Mouse (Mus musculus): Measurements from ENCODE around the gene Zfp281. TPM values are rescaled to one million over a fixed set of nuclear protein-coding genes. Genes with fewer than 3 reads are reported as not detected.

Gene Zfp281
- polyA plus RNA-seq, 1 experiment from 2014 or later: 42.3 TPM

- DNase-seq (ENCODE audit: low spot score) (peak; percentile 40), ATAC-seq (replicated peaks; ENCODE audit: insufficient number of reproducible peaks, low FRiP score, low TSS enrichment, low read depth) (no peak)
- Histone ChIP-seq H3K4me2 (ENCODE audit: low read depth, low read length) (no peak overlapping the region), H3K9ac (replicated peaks; ENCODE audit: low read length) (no peak overlapping the region), H3K4me3 (ENCODE audit: low read depth, low read length) (no peak overlapping the region), H3K27ac (replicated peaks; ENCODE audit: low read depth, low read length) (no peak overlapping the region), H3K36me3 (replicated peaks; ENCODE audit: control insufficient read depth, insufficient read depth, low read depth, low read length) (no peaks in the 10 kb centered on the region), H3K4me1 (ENCODE audit: control insufficient read depth, insufficient read depth, low read length) (peaks cover 5% of the 10 kb centered on the region), H3K27me3 (ENCODE audit: control insufficient read depth, insufficient read depth, low read length) (no peaks in the 10 kb centered on the region), H3K9me3 (replicated peaks; ENCODE audit: control insufficient read depth, low read length) (no peaks in the 10 kb centered on the region)
- 20% methylated on average over 10 of the region's 10 CpGs for WGBS
Measured at GRCm38 (mm10) chr1:136661939-136662563, 37.4 kb downstream of the Zfp281 start.

GRCm38 (mm10) chr1:136664921-136665582, 40.4 kb downstream of the Zfp281 start:
- Histone ChIP-seq H3K27ac (replicated peaks; ENCODE audit: low read depth, low read length) (no peak overlapping the region), H3K4me2 (ENCODE audit: low read depth, low read length) (no peak overlapping the region), H3K4me1 (ENCODE audit: control insufficient read depth, insufficient read depth, low read length) (peaks cover 5% of the 10 kb centered on the region), H3K36me3 (replicated peaks; ENCODE audit: control insufficient read depth, insufficient read depth, low read depth, low read length) (no peaks in the 10 kb centered on the region), H3K4me3 (ENCODE audit: low read depth, low read length) (no peak overlapping the region), H3K27me3 (ENCODE audit: control insufficient read depth, insufficient read depth, low read length) (no peaks in the 10 kb centered on the region), H3K9ac (replicated peaks; ENCODE audit: low read length) (no peak overlapping the region), H3K9me3 (replicated peaks; ENCODE audit: control insufficient read depth, low read length) (no peaks in the 10 kb centered on the region)
- WGBS: 43% methylated on average over 6 of the region's 6 CpGs
- no peak for DNase-seq (ENCODE audit: low spot score)
- ATAC-seq (replicated peaks; ENCODE audit: insufficient number of reproducible peaks, low FRiP score, low TSS enrichment, low read depth): no peak

- Histone ChIP-seq H3K9ac (replicated peaks; ENCODE audit: low read length) (no peak overlapping the region), H3K27ac (replicated peaks; ENCODE audit: low read depth, low read length) (no peak overlapping the region), H3K4me1 (ENCODE audit: control insufficient read depth, insufficient read depth, low read length) (peaks cover 5% of the 10 kb centered on the region), H3K9me3 (replicated peaks; ENCODE audit: control insufficient read depth, low read length) (no peaks in the 10 kb centered on the region), H3K4me3 (ENCODE audit: low read depth, low read length) (no peak overlapping the region), H3K4me2 (ENCODE audit: low read depth, low read length) (no peak overlapping the region), H3K36me3 (replicated peaks; ENCODE audit: control insufficient read depth, insufficient read depth, low read depth, low read length) (no peaks in the 10 kb centered on the region), H3K27me3 (ENCODE audit: control insufficient read depth, insufficient read depth, low read length) (no peaks in the 10 kb centered on the region)
- ATAC-seq (replicated peaks; ENCODE audit: insufficient number of reproducible peaks, low FRiP score, low TSS enrichment, low read depth) (no peak), DNase-seq (ENCODE audit: low spot score) (no peak)
- 78% methylated on average over 2 of the region's 2 CpGs for WGBS
Measured at GRCm38 (mm10) chr1:136666513-136666912, 41.8 kb downstream of the Zfp281 start.

GRCm38 (mm10) chr1:136669926-136670325, 45.2 kb downstream of the Zfp281 start:
- DNase-seq (ENCODE audit: low spot score) (no peak), ATAC-seq (replicated peaks; ENCODE audit: insufficient number of reproducible peaks, low FRiP score, low TSS enrichment, low read depth) (no peak)
- Histone ChIP-seq H3K27me3 (ENCODE audit: control insufficient read depth, insufficient read depth, low read length) (no peaks in the 10 kb centered on the region), H3K36me3 (replicated peaks; ENCODE audit: control insufficient read depth, insufficient read depth, low read depth, low read length) (no peaks in the 10 kb centered on the region), H3K4me3 (ENCODE audit: low read depth, low read length) (no peak overlapping the region), H3K9me3 (replicated peaks; ENCODE audit: control insufficient read depth, low read length) (no peaks in the 10 kb centered on the region), H3K4me1 (ENCODE audit: control insufficient read depth, insufficient read depth, low read length) (no peaks in the 10 kb centered on the region; the same call in 1 of the 2 replicates), H3K9ac (replicated peaks; ENCODE audit: low read length) (no peak overlapping the region; the same call in 1 of the 2 replicates), H3K27ac (replicated peaks; ENCODE audit: low read depth, low read length) (no peak overlapping the region), H3K4me2 (ENCODE audit: low read depth, low read length) (no peak overlapping the region)
- WGBS: 58% methylated on average over 7 of the region's 7 CpGs

GRCm38 (mm10) chr1:136670421-136670820, 45.7 kb downstream of the Zfp281 start:
- peak overlapping the region; percentile 43 for H3K9ac ChIP-seq (replicated peaks; ENCODE audit: low read length)
- H3K36me3 ChIP-seq (replicated peaks; ENCODE audit: control insufficient read depth, insufficient read depth, low read depth, low read length): no peaks in the 10 kb centered on the region
- no peaks in the 10 kb centered on the region; the same call in 1 of the 2 replicates for H3K4me1 ChIP-seq (ENCODE audit: control insufficient read depth, insufficient read depth, low read length)
- DNase-seq (ENCODE audit: low spot score) (peak; percentile 55), ATAC-seq (replicated peaks; ENCODE audit: insufficient number of reproducible peaks, low FRiP score, low TSS enrichment, low read depth) (peak; percentile 50; the same call in 1 of the 2 replicates)
- H3K4me3 ChIP-seq (ENCODE audit: low read depth, low read length): no peak overlapping the region
- 14% methylated on average over 16 of the region's 16 CpGs for WGBS
- H3K27me3 ChIP-seq (ENCODE audit: control insufficient read depth, insufficient read depth, low read length): no peaks in the 10 kb centered on the region
- H3K27ac ChIP-seq (replicated peaks; ENCODE audit: low read depth, low read length): no peak overlapping the region
- peak overlapping the region; percentile 16 for H3K4me2 ChIP-seq (ENCODE audit: low read depth, low read length)
- no peaks in the 10 kb centered on the region for H3K9me3 ChIP-seq (replicated peaks; ENCODE audit: control insufficient read depth, low read length)

GRCm38 (mm10) chr1:136671767-136672434, 47.2 kb downstream of the Zfp281 start:
- H3K4me1 ChIP-seq (ENCODE audit: control insufficient read depth, insufficient read depth, low read length): no peaks in the 10 kb centered on the region; the same call in 1 of the 2 replicates
- WGBS: 86% methylated on average over 12 of the region's 12 CpGs

GRCm38 (mm10) chr1:136672564-136672963, 47.9 kb downstream of the Zfp281 start:
- no peaks in the 10 kb centered on the region for H3K9me3 ChIP-seq (replicated peaks; ENCODE audit: control insufficient read depth, low read length)

More at GRCm38 (mm10) chr1:136671767-136672434, 47.2 kb downstream of the Zfp281 start:
- no peak overlapping the region for H3K9ac ChIP-seq (replicated peaks; ENCODE audit: low read length)
- H3K4me3 ChIP-seq (ENCODE audit: low read depth, low read length): no peak overlapping the region
- ATAC-seq (replicated peaks; ENCODE audit: insufficient number of reproducible peaks, low FRiP score, low TSS enrichment, low read depth) (no peak), DNase-seq (ENCODE audit: low spot score) (no peak)
- H3K36me3 ChIP-seq (replicated peaks; ENCODE audit: control insufficient read depth, insufficient read depth, low read depth, low read length): no peaks in the 10 kb centered on the region
- no peak overlapping the region for H3K4me2 ChIP-seq (ENCODE audit: low read depth, low read length)
- no peaks in the 10 kb centered on the region for H3K9me3 ChIP-seq (replicated peaks; ENCODE audit: control insufficient read depth, low read length)
- no peaks in the 10 kb centered on the region for H3K27me3 ChIP-seq (ENCODE audit: control insufficient read depth, insufficient read depth, low read length)
- H3K27ac ChIP-seq (replicated peaks; ENCODE audit: low read depth, low read length): no peak overlapping the region

GRCm38 (mm10) chr1:136673293-136673692, 48.6 kb downstream of the Zfp281 start:
- 45% methylated on average over 4 of the region's 4 CpGs for WGBS

More at GRCm38 (mm10) chr1:136672564-136672963, 47.9 kb downstream of the Zfp281 start:
- WGBS: 83% methylated on average over 6 of the region's 6 CpGs
- Histone ChIP-seq H3K27ac (replicated peaks; ENCODE audit: low read depth, low read length) (no peak overlapping the region), H3K27me3 (ENCODE audit: control insufficient read depth, insufficient read depth, low read length) (no peaks in the 10 kb centered on the region), H3K36me3 (replicated peaks; ENCODE audit: control insufficient read depth, insufficient read depth, low read depth, low read length) (no peaks in the 10 kb centered on the region), H3K4me2 (ENCODE audit: low read depth, low read length) (no peak overlapping the region), H3K9ac (replicated peaks; ENCODE audit: low read length) (no peak overlapping the region), H3K4me3 (ENCODE audit: low read depth, low read length) (no peak overlapping the region), H3K4me1 (ENCODE audit: control insufficient read depth, insufficient read depth, low read length) (no peaks in the 10 kb centered on the region; the same call in 1 of the 2 replicates)
- ATAC-seq (replicated peaks; ENCODE audit: insufficient number of reproducible peaks, low FRiP score, low TSS enrichment, low read depth) (no peak), DNase-seq (ENCODE audit: low spot score) (no peak)

More at GRCm38 (mm10) chr1:136673293-136673692, 48.6 kb downstream of the Zfp281 start:
- Histone ChIP-seq H3K4me1 (ENCODE audit: control insufficient read depth, insufficient read depth, low read length) (no peaks in the 10 kb centered on the region; the same call in 1 of the 2 replicates), H3K27me3 (ENCODE audit: control insufficient read depth, insufficient read depth, low read length) (no peaks in the 10 kb centered on the region), H3K36me3 (replicated peaks; ENCODE audit: control insufficient read depth, insufficient read depth, low read depth, low read length) (no peaks in the 10 kb centered on the region), H3K27ac (replicated peaks; ENCODE audit: low read depth, low read length) (no peak overlapping the region), H3K9ac (replicated peaks; ENCODE audit: low read length) (no peak overlapping the region), H3K4me2 (ENCODE audit: low read depth, low read length) (no peak overlapping the region), H3K4me3 (ENCODE audit: low read depth, low read length) (no peak overlapping the region), H3K9me3 (replicated peaks; ENCODE audit: control insufficient read depth, low read length) (no peaks in the 10 kb centered on the region)
- DNase-seq (ENCODE audit: low spot score) (no peak), ATAC-seq (replicated peaks; ENCODE audit: insufficient number of reproducible peaks, low FRiP score, low TSS enrichment, low read depth) (no peak)

Measured in embryonic facial prominence, embryonic 11.5 days (tissue).